Mouse (Mus musculus) liver, embryonic 15.5 days (tissue): ENCODE measurements around the gene Armc12. TPM values are rescaled to one million over a fixed set of nuclear protein-coding genes. Genes with fewer than 3 reads are reported as not detected.
"Not testable (repeated sequence)": the region's sequence is repeated elsewhere in the genome, so short reads cannot be mapped to it uniquely, and the experiment has no call there.

Experiments
- ATAC-seq: fragments of 200-750 bp; cut with Nextera tagmentation; 2 replicates; pipeline ENCODE4 v1.8.0; 2017; ENCODE audit warnings: moderate number of reproducible peaks, mild to moderate bottlenecking, moderate library complexity; ENCODE audit not compliant: insufficient read depth
- H3K27ac ChIP-seq: fragments of 300-500 bp; sonication (generic); replicated peaks from 2 replicates; pipeline ENCODE4 v1.5.1; 2015; ENCODE audit warnings: mild to moderate bottlenecking, inconsistent platforms
- H3K27me3 ChIP-seq: fragments of 300-500 bp; sonication (generic); 2 replicates; pipeline ENCODE4 v1.6.1; 2015; ENCODE audit warnings: mild to moderate bottlenecking, inconsistent platforms
- H3K36me3 ChIP-seq: fragments of 300-500 bp; sonication (generic); replicated peaks from 2 replicates; pipeline ENCODE4 v1.6.1; 2015; ENCODE audit warnings: moderate library complexity, mild to moderate bottlenecking, inconsistent platforms
- H3K4me1 ChIP-seq: fragments of 300-500 bp; sonication (generic); replicated peaks from 2 replicates; pipeline ENCODE4 v1.6.1; 2015; ENCODE audit warnings: inconsistent platforms
- H3K4me2 ChIP-seq: fragments of 300-500 bp; sonication (generic); 2 replicates; pipeline ENCODE4 v1.6.1; 2015; ENCODE audit warnings: moderate library complexity, mild to moderate bottlenecking, inconsistent platforms
- H3K4me3 ChIP-seq: fragments of 300-500 bp; sonication (generic); replicated peaks from 2 replicates; pipeline ENCODE4 v1.5.1; 2015; ENCODE audit warnings: mild to moderate bottlenecking, inconsistent platforms
- H3K9ac ChIP-seq: fragments of 300-500 bp; sonication (generic); 2 replicates; pipeline ENCODE4 v1.6.1; 2015; ENCODE audit warnings: moderate library complexity, mild to moderate bottlenecking, inconsistent platforms
- H3K9me3 ChIP-seq: fragments of 300-500 bp; sonication (generic); replicated peaks from 2 replicates; pipeline ENCODE4 v1.6.1; 2016; ENCODE audit warnings: inconsistent platforms
- WGBS: fragments of 180-500 bp; shearing (Covaris S2); methylation state at CpG from one replicate; pipeline ENCODE4 v1.1.7; 2015; ENCODE audit warnings: mixed read lengths; ENCODE audit not compliant: insufficient replicate concordance; 5-methylcytosine and 5-hydroxymethylcytosine counted together
- polyA plus RNA-seq: library from polyadenylated mRNA; unstranded; fragments of >200 nt; fragmentation: Nextera tagmentation; extraction: Ambion mirVana; gene quantifications from 2 replicates; pipeline ENCODE4 v1.2.1, GENCODE M21; 2015

The Armc12 gene
- polyA plus RNA-seq, 1 experiment from 2014 or later: not detected

GRCm38 (mm10) chr17:28533327-28533726 lies 2.7 kb downstream of the Armc12 start:
- 76% methylated on average over 13 of the region's 13 CpGs for WGBS
- Histone ChIP-seq H3K4me2 (no peak overlapping the region), H3K27me3 (0 out of 2 replicates have a peak, but pooled peaks cover 3% of the 10 kb centered on the region), H3K36me3 (no peaks in the 10 kb centered on the region), H3K4me3 (no peak overlapping the region), H3K27ac (no peak overlapping the region), H3K9ac (no peak overlapping the region), H3K4me1 (0 out of 2 replicates have a peak, but pooled peaks cover 7% of the 10 kb centered on the region), H3K9me3 (no peaks in the 10 kb centered on the region; the same call in 1 of the 2 replicates)
- no peak for ATAC-seq

- 43% methylated on average over 12 of the region's 12 CpGs for WGBS
- H3K4me2 ChIP-seq: no peak overlapping the region
- H3K9me3 ChIP-seq: no peaks in the 10 kb centered on the region; the same call in 1 of the 2 replicates
- H3K4me1 ChIP-seq: no peaks in the 10 kb centered on the region
- no peak for ATAC-seq
- H3K36me3 ChIP-seq: no peaks in the 10 kb centered on the region
- H3K27me3 ChIP-seq: no peaks in the 10 kb centered on the region
- H3K9ac ChIP-seq: no peak overlapping the region
- H3K4me3 ChIP-seq: no peak overlapping the region
- H3K27ac ChIP-seq: no peak overlapping the region
These were observed 7.3 kb downstream of the Armc12 start for GRCm38 (mm10) chr17:28537881-28538280.

- H3K27ac ChIP-seq: no peak overlapping the region
- H3K9ac ChIP-seq: no peak overlapping the region
These were observed 16.3 kb downstream of the Armc12 start for GRCm38 (mm10) chr17:28546925-28547324.

GRCm38 (mm10) chr17:28548550-28548949 lies 17.9 kb downstream of the Armc12 start:
- Histone ChIP-seq H3K27ac (no peak overlapping the region), H3K4me3 (no peak overlapping the region), H3K4me1 (no peaks in the 10 kb centered on the region), H3K9me3 (no peaks in the 10 kb centered on the region), H3K9ac (no peak overlapping the region), H3K27me3 (no peaks in the 10 kb centered on the region; the same call in 1 of the 2 replicates), H3K36me3 (no peaks in the 10 kb centered on the region), H3K4me2 (no peak overlapping the region)
- ATAC-seq: no peak
- WGBS: 51% methylated on average over 11 of the region's 11 CpGs

More at GRCm38 (mm10) chr17:28546925-28547324, 16.3 kb downstream of the Armc12 start:
- 67% methylated on average over 1 of the region's 1 CpGs for WGBS
- Histone ChIP-seq H3K9me3 (no peaks in the 10 kb centered on the region), H3K4me2 (no peak overlapping the region), H3K36me3 (no peaks in the 10 kb centered on the region), H3K4me1 (no peaks in the 10 kb centered on the region), H3K4me3 (no peak overlapping the region), H3K27me3 (no peaks in the 10 kb centered on the region; the same call in 1 of the 2 replicates)
- no peak for ATAC-seq

DNA sequence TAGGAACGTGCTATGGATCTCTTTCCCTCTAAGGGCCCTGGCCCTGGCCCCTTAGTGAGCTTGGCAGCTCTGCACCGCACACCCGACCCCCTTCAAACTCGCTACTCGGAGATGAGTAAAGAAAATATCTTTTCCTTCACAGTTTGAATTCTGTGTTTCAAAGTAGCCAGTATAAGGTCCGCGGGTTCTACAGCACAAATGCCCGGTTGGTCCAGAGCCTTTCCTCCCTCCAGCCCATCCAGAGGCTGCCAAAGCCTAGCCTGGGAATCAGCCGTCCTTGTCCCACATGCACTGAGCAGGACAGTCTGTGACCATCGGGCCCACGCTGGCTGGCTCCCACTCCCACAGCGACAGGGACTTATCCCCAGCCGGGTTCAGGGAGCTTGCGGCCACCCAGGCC lies 18.5 kb downstream of the Armc12 start, which contains the start of gene Clpsl2:
Gene Clpsl2, plus strand, starts transcription at position 301 of the 400 bp plus-strand sequence.
- no peaks in the 10 kb centered on the region; the same call in 1 of the 2 replicates for H3K27me3 ChIP-seq
- H3K36me3 ChIP-seq: no peaks in the 10 kb centered on the region
- H3K4me3 ChIP-seq: no peak within 1 kb of the TSS
- no peak within 1 kb of the TSS for H3K9ac ChIP-seq
- no peak for ATAC-seq
- no peak within 1 kb of the TSS for H3K27ac ChIP-seq
- H3K4me2 ChIP-seq: no peak within 1 kb of the TSS
- H3K9me3 ChIP-seq: no peaks in the 10 kb centered on the region
- WGBS: 64% methylated on average over 14 of the region's 14 CpGs
- H3K4me1 ChIP-seq: no peaks in the 10 kb centered on the region

DNA sequence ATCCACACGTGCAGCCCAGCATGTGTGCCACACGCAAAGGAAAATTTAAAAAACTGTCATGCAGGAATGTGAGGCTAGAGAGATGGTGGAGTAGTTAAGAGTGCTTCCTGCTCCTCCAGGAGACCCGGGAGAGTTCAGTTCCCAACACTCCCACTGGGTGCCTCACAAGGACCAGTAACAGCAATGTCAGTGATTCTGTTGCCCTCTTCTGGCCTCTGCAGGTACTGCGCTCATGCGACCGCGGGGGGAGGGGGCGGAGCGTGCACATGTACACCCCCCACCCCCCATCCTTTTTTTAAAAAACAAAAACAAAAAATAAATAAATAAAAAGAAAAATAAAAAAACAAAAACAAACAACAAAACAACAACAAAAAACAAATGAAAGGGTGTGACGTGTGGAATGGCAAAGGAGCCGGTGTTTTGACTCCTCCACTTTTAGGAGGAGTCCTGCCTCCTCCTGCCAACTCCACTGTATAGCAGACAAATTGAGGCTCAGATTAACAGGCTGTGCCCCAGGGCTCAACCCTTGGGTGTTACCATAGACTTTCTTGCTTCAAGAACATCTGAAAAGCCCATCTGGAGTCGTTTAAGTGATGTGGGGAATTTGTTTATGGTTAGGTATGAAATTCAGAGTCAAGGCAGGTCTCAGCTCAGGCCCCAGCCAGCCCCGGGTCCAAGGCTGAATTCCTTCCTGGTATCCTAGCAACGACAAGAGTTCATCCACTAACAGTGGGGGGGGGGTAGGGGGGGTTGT lies 22.6 kb downstream of the Armc12 start:
- ATAC-seq: no peak
- Histone ChIP-seq H3K9me3 (no peaks in the 10 kb centered on the region), H3K4me1 (peaks cover 12% of the 10 kb centered on the region), H3K36me3 (no peaks in the 10 kb centered on the region), H3K9ac (no peak overlapping the region), H3K27ac (no peak overlapping the region), H3K4me2 (no peak overlapping the region), H3K4me3 (no peak overlapping the region), H3K27me3 (no peaks in the 10 kb centered on the region)
- WGBS: 9% methylated on average over 14 of the region's 14 CpGs

DNA sequence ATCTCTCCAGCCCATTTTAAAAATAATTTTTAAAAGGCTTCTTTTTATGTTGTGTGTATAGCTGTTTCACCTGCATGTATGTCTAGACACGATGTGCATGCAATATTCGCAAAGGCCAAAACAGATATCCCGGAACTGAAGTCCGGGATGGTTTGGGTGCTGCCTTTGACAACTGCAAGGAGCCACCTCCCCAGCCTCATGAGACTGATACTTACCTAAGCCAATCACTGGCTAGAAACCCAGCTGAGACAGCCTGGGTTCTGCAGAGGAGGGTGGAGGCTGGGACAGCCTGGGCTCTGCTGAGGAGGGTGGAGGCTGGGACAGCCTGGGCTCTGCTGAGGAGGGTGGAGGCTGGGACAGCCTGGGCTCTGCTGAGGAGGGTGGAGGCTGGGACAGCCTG lies 23.4 kb downstream of the Armc12 start:
- 78% methylated on average over 4 of the region's 4 CpGs for WGBS
- not testable (repeated sequence) for H3K4me2 ChIP-seq

GRCm38 (mm10) chr17:28556635-28557396 lies 26.2 kb downstream of the Armc12 start:
- 29% methylated on average over 6 of the region's 6 CpGs for WGBS
- peaks cover 15% of the 10 kb centered on the region for H3K4me1 ChIP-seq

More for the DNA sequence above, 23.4 kb downstream of the Armc12 start:
- ATAC-seq, H3K9me3 ChIP-seq, H3K27me3 ChIP-seq, H3K4me3 ChIP-seq, H3K9ac ChIP-seq, H3K27ac ChIP-seq, H3K36me3 ChIP-seq: not testable (repeated sequence)
- H3K4me1 ChIP-seq: peaks cover 12% of the 10 kb centered on the region

GRCm38 (mm10) chr17:28557772-28558171 lies 27.2 kb downstream of the Armc12 start:
- no peak overlapping the region for H3K27ac ChIP-seq
- ATAC-seq: no peak
- H3K4me2 ChIP-seq: no peak overlapping the region
- H3K9me3 ChIP-seq: no peaks in the 10 kb centered on the region
- peaks cover 15% of the 10 kb centered on the region for H3K4me1 ChIP-seq
- H3K27me3 ChIP-seq: no peaks in the 10 kb centered on the region
- H3K9ac ChIP-seq: no peak overlapping the region
- WGBS: 58% methylated on average over 6 of the region's 6 CpGs
- no peak overlapping the region for H3K4me3 ChIP-seq
- H3K36me3 ChIP-seq: no peaks in the 10 kb centered on the region

More at GRCm38 (mm10) chr17:28556635-28557396, 26.2 kb downstream of the Armc12 start:
- no peaks in the 10 kb centered on the region for H3K36me3 ChIP-seq
- no peak overlapping the region for H3K27ac ChIP-seq
- H3K9ac ChIP-seq: no peak overlapping the region
- H3K4me2 ChIP-seq: no peak overlapping the region
- H3K9me3 ChIP-seq: no peaks in the 10 kb centered on the region
- peak; percentile 34; the same call in 1 of the 2 replicates for ATAC-seq
- H3K4me3 ChIP-seq: no peak overlapping the region
- no peaks in the 10 kb centered on the region for H3K27me3 ChIP-seq

DNA sequence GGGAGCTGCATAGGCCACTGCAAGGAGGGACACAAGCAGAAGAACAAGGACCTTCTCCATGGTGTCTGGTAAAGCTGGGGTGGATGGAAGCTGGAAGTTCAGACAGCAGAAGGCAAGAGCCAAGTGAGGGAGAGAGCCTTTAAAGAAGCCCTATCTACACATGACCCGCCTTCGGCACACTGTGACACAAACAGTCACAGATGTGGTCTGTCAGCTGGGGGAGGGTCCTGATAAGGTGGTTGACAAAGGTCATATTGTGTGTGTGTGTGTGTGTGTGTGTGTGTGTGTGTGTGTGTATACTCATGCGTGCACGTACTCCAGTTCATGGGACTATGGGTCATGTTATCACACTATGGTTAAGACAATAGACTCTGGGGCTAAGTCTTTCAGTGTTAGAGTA lies 30.0 kb downstream of the Armc12 start, which contains the start of gene Clps:
Gene Clps, minus strand, starts transcription at position 169 of the 400 bp plus-strand sequence.
- WGBS: 48% methylated on average over 4 of the region's 4 CpGs
- H3K4me1 ChIP-seq: peaks cover 15% of the 10 kb centered on the region
- H3K27me3 ChIP-seq: no peaks in the 10 kb centered on the region
- no peak within 1 kb of the TSS for H3K4me3 ChIP-seq
- no peak within 1 kb of the TSS for H3K4me2 ChIP-seq
- H3K36me3 ChIP-seq: no peaks in the 10 kb centered on the region
- no peak for ATAC-seq
- no peaks in the 10 kb centered on the region for H3K9me3 ChIP-seq
- H3K27ac ChIP-seq: no peak within 1 kb of the TSS
- no peak within 1 kb of the TSS for H3K9ac ChIP-seq

DNA sequence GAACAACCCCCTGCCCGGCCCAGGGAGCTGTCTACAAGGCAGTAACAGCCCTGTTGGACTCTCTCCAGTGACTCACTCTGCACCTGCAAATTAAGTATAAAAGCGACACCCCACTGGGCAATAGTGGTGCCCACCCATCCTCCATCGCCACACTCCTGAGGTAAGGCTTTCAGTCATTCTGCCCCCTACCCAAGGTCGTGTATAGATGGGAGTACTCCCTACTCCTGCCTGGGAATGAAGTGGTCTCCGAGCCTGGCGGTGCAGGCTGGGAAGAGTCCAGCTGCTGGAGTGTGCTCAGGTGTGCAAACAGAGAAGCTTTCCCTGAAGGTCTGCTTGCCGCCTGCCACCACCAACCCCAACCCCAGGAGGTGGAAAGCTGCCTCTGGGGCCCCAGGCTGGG lies 31.0 kb downstream of the Armc12 start:
- ATAC-seq: no peak
- no peaks in the 10 kb centered on the region for H3K9me3 ChIP-seq

More for the DNA sequence above, 31.0 kb downstream of the Armc12 start:
- H3K4me1 ChIP-seq: peaks cover 12% of the 10 kb centered on the region
- H3K9ac ChIP-seq: no peak overlapping the region
- WGBS: 43% methylated on average over 7 of the region's 7 CpGs
- H3K27ac ChIP-seq: no peak overlapping the region
- H3K36me3 ChIP-seq: no peaks in the 10 kb centered on the region
- H3K4me2 ChIP-seq: no peak overlapping the region
- H3K4me3 ChIP-seq: no peak overlapping the region
- no peaks in the 10 kb centered on the region for H3K27me3 ChIP-seq
